Mouse (Mus musculus) regulatory T cell (primary cell): ENCODE data around the gene Ptbp1.
"Not testable (repeated sequence)": the region's sequence is repeated elsewhere in the genome, so short reads cannot be mapped to it uniquely, and the experiment has no call there.

Experiments used
- in situ Hi-C: fragments of 300-600 bp; cut with MboI, MseI; formaldehyde crosslinking; loops from one replicate; pipeline ENCODE4 v1.15.1; 2025; ENCODE audit warnings: high pct_unique_total_duplicates

Gene Ptbp1

GRCm38 (mm10) chr10:79880721-79881120 lies 26.5 kb downstream of the Ptbp1 start:
- in situ Hi-C loops: no loop called here

DNA sequence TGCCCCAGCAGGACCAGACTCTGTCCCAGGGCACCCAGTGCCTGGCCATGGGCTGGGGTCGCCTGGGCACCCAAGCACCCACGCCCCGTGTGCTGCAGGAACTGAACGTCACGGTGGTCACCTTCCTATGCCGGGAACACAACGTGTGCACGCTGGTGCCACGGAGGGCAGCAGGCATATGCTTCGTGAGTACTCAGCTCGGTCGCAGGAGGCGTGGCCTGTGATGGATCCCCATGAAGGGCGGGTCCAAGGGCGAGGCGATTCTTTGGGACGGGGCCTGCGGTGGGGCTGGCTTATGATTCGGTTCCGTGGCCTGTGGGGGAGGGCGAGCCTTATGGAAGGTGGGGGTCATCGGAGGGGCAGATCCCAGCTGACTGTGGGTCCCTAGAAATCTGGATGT lies 27.8 kb downstream of the Ptbp1 start:
- in situ Hi-C loops: no loop called here

DNA sequence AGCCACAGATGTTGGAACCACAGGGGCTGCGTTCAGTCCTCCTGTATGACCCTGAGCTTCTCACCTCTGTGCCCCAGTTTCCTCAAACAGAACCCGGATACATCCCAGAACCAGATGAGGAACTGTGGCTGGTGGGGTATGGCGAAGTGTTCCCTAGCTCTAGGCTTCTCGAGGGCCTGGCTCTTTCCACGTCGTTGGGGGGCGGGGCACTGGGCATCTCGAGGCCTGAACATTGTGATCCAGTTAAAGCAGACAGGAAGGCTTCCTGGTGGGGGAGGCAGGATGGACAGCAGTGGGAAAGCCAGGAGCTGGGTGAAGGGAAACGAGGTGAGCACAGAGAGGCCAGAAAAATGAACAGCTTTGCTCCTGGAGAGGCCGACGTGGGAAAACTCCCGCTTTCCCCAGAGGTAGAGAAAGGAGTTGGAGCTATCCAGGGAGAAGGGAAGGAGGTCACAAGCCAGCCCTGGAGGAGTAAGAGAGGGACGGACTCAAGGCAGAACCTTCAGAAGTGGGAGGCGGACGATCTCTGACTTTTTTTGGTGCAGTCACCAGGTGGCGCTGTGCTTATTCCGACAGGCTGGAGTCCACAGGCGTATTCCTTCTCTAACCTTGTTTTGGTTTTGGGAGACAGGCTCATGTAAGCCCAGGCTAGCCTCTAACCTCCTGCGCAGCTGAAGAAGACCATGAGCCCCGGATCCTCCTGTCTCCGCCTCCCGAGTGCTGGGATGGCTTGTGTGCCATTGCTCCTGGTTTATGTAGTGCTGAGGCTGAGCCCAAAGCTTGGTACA lies 29.3 kb downstream of the Ptbp1 start:
- in situ Hi-C loops: no loop called here

- in situ Hi-C loops: no loop called here
Measured at GRCm38 (mm10) chr10:79884446-79884845, 30.2 kb downstream of the Ptbp1 start.

- in situ Hi-C loops: not testable (repeated sequence)
Measured at GRCm38 (mm10) chr10:79884938-79885337, 30.7 kb downstream of the Ptbp1 start.

DNA sequence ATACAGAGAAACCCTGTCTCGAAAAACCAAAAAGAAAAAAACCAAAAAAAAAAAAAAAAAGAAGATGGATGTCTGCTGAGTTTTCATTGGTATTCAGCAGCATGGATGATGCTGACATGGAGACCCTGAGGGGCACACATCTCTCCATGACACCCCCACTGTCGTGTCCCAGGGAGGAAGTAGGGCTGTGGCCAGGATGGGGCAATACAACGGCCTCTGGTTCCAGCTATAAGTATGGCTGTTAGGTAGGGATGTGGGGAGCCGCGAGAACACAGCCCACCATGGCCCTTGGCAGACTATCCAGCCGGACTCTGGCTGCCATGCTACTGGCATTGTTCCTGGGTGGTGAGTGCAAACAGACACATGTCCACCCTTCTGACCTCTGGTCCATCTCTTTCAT lies 31.8 kb downstream of the Ptbp1 start, which contains the start of gene Elane:
Gene Elane, plus strand, starts transcription at position 194 of the 400 bp plus-strand sequence.
- in situ Hi-C loops: no loop called here

- in situ Hi-C loops: no loop called here
Measured at GRCm38 (mm10) chr10:79886611-79887010, 32.4 kb downstream of the Ptbp1 start.

DNA sequence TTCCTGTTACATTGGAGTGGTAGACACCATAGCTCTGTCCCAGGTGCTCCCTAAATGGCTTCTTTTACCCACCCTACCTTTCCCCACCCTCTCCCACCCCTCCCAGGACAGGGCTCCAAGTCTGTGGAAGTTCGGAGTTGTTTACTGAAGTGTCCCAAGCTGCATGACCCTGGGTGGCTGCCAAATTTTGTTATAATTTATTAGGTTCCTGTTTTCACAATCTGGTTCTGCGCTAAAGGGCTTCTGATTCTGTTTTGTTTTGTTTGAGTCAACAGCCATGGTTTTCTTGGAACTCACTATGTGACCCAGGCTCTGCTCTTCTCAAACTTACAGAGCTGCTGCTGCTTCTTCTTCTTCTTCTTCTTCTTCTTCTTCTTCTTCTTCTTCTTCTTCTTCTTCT lies 35.2 kb downstream of the Ptbp1 start:
- in situ Hi-C loops: no loop called here

GRCm38 (mm10) chr10:79890670-79891069 lies 36.4 kb downstream of the Ptbp1 start, which contains the start of gene Cfd:
Gene Cfd (plus strand): TSS chr10:79890853.
- in situ Hi-C loops: no loop called here

GRCm38 (mm10) chr10:79892451-79893118 lies 38.4 kb downstream of the Ptbp1 start:
- in situ Hi-C loops: not testable (repeated sequence)

- in situ Hi-C loops: loop anchor here (5.0 kb wide), 1 partner anchor 41 kb away; no protein-coding TSS in a partner anchor
Measured at GRCm38 (mm10) chr10:79896306-79896705, 42.1 kb downstream of the Ptbp1 start.

DNA sequence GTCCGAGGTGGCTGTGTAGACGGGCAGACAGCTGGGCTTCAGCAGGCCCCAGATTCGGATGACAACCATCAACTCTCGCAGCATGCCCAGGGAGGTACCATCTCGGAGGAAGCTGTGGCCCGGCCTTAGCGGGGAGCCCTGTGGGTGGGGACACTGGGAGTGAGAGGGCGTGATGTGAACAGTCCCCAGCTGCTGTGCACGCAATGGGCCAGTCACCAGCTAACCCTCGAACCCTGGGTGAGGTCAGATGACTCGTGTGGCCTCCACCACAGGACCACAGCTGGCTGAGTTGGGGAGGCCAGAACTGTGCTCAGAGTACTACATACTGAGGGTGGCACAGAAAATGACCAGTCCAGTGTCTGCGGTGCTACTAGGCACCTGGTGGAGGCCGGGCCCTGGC lies 42.6 kb downstream of the Ptbp1 start:
- in situ Hi-C loops: loop anchor here (5.0 kb wide), 1 partner anchor 40 kb away; no protein-coding TSS in a partner anchor

DNA sequence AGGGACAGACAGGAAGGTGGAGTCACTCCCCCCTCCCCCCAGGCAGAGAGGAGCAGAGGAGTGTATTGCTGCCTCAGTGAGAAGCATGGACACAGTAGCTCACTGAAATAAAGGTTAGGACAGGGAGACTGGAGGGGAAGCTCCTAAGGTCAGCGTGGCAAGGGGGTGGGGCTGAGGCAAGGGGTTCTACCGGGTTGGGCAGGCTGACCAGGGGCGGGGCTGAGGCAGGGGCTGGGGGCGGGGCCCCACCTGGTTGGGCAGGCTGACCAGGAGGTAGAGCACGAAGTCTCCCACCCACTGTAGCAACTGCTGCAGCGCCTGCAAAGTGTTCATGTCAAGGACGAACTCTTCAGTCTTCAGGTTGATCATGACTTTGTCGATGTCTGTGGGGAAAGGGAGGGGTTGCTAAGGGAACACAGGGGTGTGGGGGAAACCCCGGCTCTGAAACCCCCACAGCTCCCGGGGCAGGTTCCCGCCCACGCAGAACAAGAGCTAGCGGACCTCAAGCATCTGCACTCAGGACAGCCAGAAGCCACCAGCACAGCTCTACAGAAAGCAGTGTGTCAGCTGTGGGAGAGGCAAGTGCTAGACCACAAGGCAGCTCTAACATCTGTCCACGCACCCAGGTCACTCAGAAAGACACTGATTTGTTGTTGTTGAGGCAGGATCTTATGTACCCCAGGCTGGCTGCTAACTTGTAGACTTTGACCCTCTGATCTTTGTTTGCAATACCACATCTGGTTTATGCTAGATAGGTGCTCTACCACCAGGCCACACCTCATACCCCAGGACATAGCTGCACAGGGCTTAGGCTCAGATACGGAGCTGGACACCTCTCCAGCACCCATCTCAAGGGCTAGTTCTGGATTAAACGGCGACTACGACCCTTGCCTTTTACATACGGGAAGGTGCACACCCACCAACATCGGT lies 43.4 kb downstream of the Ptbp1 start:
- in situ Hi-C loops: loop anchor here (5.0 kb wide), 1 partner anchor 40 kb away; no protein-coding TSS in a partner anchor

DNA sequence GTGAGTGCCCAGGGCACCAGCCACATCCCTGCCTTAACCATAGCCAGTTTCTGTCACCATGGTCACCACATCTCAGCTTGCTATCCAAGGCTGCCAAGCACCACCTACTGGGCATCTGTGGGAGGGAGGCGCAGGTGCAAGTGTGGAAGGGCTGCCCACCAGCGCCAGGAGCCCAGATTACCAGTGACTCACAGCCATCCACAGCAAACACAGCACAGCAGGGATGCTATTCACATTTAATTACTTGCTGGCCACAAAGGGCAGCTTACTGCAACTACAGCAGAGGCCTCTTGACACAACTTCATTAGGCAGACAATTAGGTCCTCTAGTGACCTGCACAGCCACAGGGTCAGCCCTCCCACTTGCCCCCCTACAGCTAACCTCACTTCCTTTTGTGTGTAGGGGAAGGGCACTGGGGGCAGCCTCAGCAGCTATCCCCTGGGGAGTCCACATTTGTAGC lies 46.8 kb downstream of the Ptbp1 start:
- in situ Hi-C loops: no loop called here

- in situ Hi-C loops: no loop called here
Measured at GRCm38 (mm10) chr10:79906712-79907111, 52.5 kb downstream of the Ptbp1 start.

GRCm38 (mm10) chr10:79907415-79907814 lies 53.2 kb downstream of the Ptbp1 start:
- in situ Hi-C loops: no loop called here

- in situ Hi-C loops: no loop called here
Measured at GRCm38 (mm10) chr10:79908167-79909091, 54.2 kb downstream of the Ptbp1 start, which contains the start of gene Med16. Gene Med16 (minus strand): TSS chr10:79908923.

DNA sequence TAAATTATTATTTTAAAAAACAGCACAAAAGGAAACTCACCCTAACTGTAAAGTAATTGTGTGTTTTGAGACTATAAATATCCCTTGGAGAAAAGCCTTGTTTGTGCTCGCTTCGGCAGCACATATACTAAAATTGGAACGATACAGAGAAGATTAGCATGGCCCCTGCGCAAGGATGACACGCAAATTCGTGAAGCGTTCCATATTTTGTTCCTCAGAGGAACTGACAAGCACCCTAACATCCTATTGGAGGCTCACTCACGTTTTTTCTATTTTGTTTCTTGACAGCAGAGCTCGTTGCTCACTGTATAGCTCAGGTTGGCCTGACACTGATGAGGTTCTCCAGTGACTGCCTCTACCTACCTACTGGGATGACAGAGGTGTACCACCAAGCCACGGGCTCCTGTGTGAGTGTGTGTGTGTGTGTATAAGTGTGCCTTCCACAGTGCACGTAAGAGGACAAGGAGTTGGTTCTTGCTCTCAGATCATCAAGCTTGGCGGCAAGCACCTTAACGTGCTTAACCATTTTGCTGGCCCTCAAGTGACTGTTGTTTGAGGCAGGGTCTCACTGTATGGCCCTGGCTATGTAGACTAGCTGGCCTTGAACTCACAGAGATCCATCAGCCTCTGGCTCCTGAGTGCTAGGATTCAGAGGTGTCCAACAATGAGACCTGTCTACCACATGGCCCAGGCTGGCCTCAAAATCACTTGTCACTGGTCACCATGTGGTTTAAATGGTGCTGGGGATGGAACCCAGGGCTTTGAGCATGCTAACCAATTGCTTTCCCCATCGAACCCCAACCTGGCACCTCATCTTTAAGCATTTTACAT lies 55.1 kb downstream of the Ptbp1 start:
- in situ Hi-C loops: no loop called here

GRCm38 (mm10) chr10:79910556-79910955 lies 56.3 kb downstream of the Ptbp1 start, which contains the start of gene Gm26602:
Gene Gm26602 (plus strand): TSS chr10:79910856.
- in situ Hi-C loops: no loop called here
